Comparison of ENCODE assay signal across 16 mouse cellular contexts in the genomic region with DNA sequence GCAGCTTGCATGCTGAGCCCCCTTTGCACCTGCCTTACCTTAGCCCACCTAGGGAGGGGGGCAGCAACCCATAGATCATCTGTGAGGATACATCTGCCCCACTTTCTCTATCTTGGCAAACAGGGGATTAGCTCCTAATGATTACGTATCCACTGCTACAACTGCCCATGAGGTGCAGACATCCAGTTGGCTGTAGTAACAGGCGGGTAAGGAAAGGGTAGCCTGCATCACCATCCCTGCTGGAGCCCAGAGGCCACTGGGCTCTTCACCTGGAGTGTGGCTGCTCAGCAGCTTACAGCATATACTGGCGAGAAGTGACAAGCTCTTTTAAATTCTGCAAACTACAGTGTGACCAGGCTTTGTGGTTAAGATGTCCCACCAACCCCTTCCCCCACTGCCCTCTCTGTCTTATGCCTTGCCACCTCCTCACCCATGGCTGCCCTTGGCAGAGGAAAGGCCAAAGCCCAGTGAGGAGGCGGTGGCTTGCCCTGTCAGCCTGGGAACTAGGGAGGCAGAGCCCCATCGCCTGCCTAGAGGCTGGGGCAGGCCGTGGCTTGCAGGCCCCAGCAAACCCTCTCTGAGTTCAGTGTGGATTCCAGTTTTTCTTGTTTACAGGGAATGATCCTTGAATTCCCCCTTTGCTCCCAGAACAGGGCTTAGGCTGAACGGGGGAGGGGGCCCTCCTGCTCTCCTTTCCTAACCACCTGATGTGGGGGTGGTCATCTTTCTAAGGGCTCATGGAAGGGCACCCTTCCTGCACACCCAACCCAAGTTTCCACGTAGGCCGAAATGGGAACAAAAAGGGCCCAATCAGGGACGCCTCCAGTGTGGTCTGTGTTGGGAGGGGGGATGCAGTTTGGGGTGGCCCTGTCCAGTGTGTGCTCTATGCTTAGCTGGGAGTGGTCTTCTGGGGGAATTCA. TPM values are rescaled to one million over a fixed set of nuclear protein-coding genes. Genes with fewer than 3 reads are reported as not detected.
DNase-seq lines count a peak whose midpoint lies in the region; ATAC-seq lines count a peak whose summit lies in the region.
"Had no signal": no experiment of that assay in that cellular context is flagged by ENCODE, and none has a peak within 500 bp of the region (broad histone marks: within the 10 kb centered on the region; RNA-seq: fewer than 3 reads in every experiment).

No protein-coding gene starts in this region.

- 63% methylated on average over 10 of the region's 10 CpGs for WGBS in forebrain, embryonic 13.5 days
- 65% methylated on average over 10 of the region's 10 CpGs for WGBS in forebrain, embryonic 12.5 days
- 48% methylated on average over 10 of the region's 10 CpGs for WGBS in liver, embryonic 11.5 days
- 67% methylated on average over 10 of the region's 10 CpGs for WGBS in stomach, embryonic 16.5 days

- H3K27me3 ChIP-seq in forebrain, embryonic 13.5 days: peaks cover 61% of the 10 kb centered on the region
- peaks cover 69% of the 10 kb centered on the region for H3K27me3 ChIP-seq in forebrain, embryonic 12.5 days
- peaks cover 89% of the 10 kb centered on the region for H3K27me3 ChIP-seq in megakaryocyte, embryonic 14.5 days (replicated peaks)
- H3K27me3 ChIP-seq in liver, embryonic 11.5 days (replicated peaks; ENCODE audit: control insufficient read depth, insufficient read depth, low read length): peaks cover 52% of the 10 kb centered on the region
- peaks cover 22% of the 10 kb centered on the region for H3K27me3 ChIP-seq in stomach, embryonic 16.5 days (ENCODE audit: control insufficient read depth, insufficient read depth, low read length)

- no peak for ATAC-seq in forebrain, embryonic 13.5 days
- ATAC-seq in forebrain, embryonic 12.5 days (ENCODE audit: low FRiP score): no peak
- no peak for ATAC-seq in megakaryocyte, adult 5-6 weeks (ENCODE audit: poor library complexity, severe bottlenecking)
- no peak for ATAC-seq in liver, embryonic 11.5 days (replicated peaks; ENCODE audit: low FRiP score)
- no peak for ATAC-seq in stomach, embryonic 16.5 days (ENCODE audit: insufficient read depth, low FRiP score)

- H3K9ac ChIP-seq in forebrain, embryonic 13.5 days: 0 out of 2 replicates have a peak overlapping the region, but pooled peaks have one; percentile 14
- H3K9ac ChIP-seq in forebrain, embryonic 12.5 days: no peak overlapping the region
- 0 out of 2 replicates have a peak overlapping the region, but pooled peaks have one; percentile 34 for H3K9ac ChIP-seq in liver, embryonic 11.5 days (ENCODE audit: low read depth, low read length)
- peak overlapping the region; percentile 50 for H3K9ac ChIP-seq in stomach, embryonic 16.5 days (ENCODE audit: low read length)
- H3K9ac ChIP-seq: hindbrain, embryonic 15.5 days; kidney, embryonic 15.5 days had no signal

- H3K9me3 ChIP-seq in forebrain, embryonic 13.5 days (replicated peaks): no peaks in the 10 kb centered on the region
- H3K9me3 ChIP-seq in forebrain, embryonic 12.5 days: no peaks in the 10 kb centered on the region
- peaks cover 6% of the 10 kb centered on the region; the same call in 1 of the 2 replicates for H3K9me3 ChIP-seq in megakaryocyte, embryonic 14.5 days
- H3K9me3 ChIP-seq in liver, embryonic 11.5 days (ENCODE audit: control insufficient read depth, low read length): no peaks in the 10 kb centered on the region
- no peaks in the 10 kb centered on the region for H3K9me3 ChIP-seq in stomach, embryonic 16.5 days (replicated peaks; ENCODE audit: control insufficient read depth, low read length)
- H3K9me3 ChIP-seq: hindbrain, embryonic 15.5 days; kidney, embryonic 15.5 days had no signal

- H3K4me2 ChIP-seq in forebrain, embryonic 13.5 days: no peak overlapping the region
- H3K4me2 ChIP-seq in forebrain, embryonic 12.5 days: no peak overlapping the region
- H3K4me2 ChIP-seq in liver, embryonic 11.5 days: peak overlapping the region; percentile 87
- H3K4me2 ChIP-seq in stomach, embryonic 16.5 days (ENCODE audit: low read depth, low read length): peak overlapping the region; percentile 77
- H3K4me2 ChIP-seq: kidney, embryonic 15.5 days; midbrain, embryonic 11.5 days had no signal

- no peak for DNase-seq in liver, embryonic 11.5 days (ENCODE audit: low spot score)
- no peak for DNase-seq in gastrocnemius, postnatal 10 days
- no peak for DNase-seq in layer of hippocampus, adult 9-11 months
- DNase-seq: cerebellum, adult 18-20 months; heart, adult 2 months; left cerebral cortex, postnatal 4 days had no signal

- H3K36me3 ChIP-seq in forebrain, embryonic 13.5 days (ENCODE audit: poor library complexity, severe bottlenecking): no peaks in the 10 kb centered on the region
- no peaks in the 10 kb centered on the region for H3K36me3 ChIP-seq in forebrain, embryonic 12.5 days (replicated peaks)
- no peaks in the 10 kb centered on the region for H3K36me3 ChIP-seq in megakaryocyte, embryonic 14.5 days (replicated peaks; ENCODE audit: low read length)
- H3K36me3 ChIP-seq in liver, embryonic 11.5 days (ENCODE audit: control insufficient read depth, insufficient read depth, low read length): no peaks in the 10 kb centered on the region
- no peaks in the 10 kb centered on the region for H3K36me3 ChIP-seq in stomach, embryonic 16.5 days (ENCODE audit: control insufficient read depth, insufficient read depth, low read length)
- H3K36me3 ChIP-seq: G1E; hindbrain, embryonic 15.5 days; kidney, embryonic 15.5 days had no signal

- H3K27ac ChIP-seq in forebrain, embryonic 13.5 days: no peak overlapping the region
- no peak overlapping the region for H3K27ac ChIP-seq in forebrain, embryonic 12.5 days
- no peak overlapping the region for H3K27ac ChIP-seq in liver, embryonic 11.5 days (ENCODE audit: low read depth, low read length)
- H3K27ac ChIP-seq in stomach, embryonic 16.5 days (ENCODE audit: low read length): peak overlapping the region; percentile 64
- H3K27ac ChIP-seq: heart, adult 2 months; hindbrain, embryonic 15.5 days; kidney, embryonic 15.5 days had no signal

- no peak overlapping the region for H3K4me3 ChIP-seq in forebrain, embryonic 13.5 days
- no peak overlapping the region for H3K4me3 ChIP-seq in forebrain, embryonic 12.5 days (replicated peaks)
- H3K4me3 ChIP-seq in megakaryocyte, embryonic 14.5 days (replicated peaks): peak overlapping the region; percentile 81
- peak overlapping the region; percentile 62 for H3K4me3 ChIP-seq in liver, embryonic 11.5 days (ENCODE audit: low read depth, low read length)
- H3K4me3 ChIP-seq in stomach, embryonic 16.5 days (replicated peaks; ENCODE audit: low read length): peak overlapping the region; percentile 9
- H3K4me3 ChIP-seq: heart, adult 2 months; hindbrain, embryonic 15.5 days; kidney, embryonic 15.5 days; myocyte had no signal

- peaks cover 44% of the 10 kb centered on the region for H3K4me1 ChIP-seq in forebrain, embryonic 13.5 days
- H3K4me1 ChIP-seq in forebrain, embryonic 12.5 days: peaks cover 28% of the 10 kb centered on the region
- H3K4me1 ChIP-seq in megakaryocyte, embryonic 14.5 days: peaks cover 78% of the 10 kb centered on the region
- H3K4me1 ChIP-seq in liver, embryonic 11.5 days (replicated peaks; ENCODE audit: control insufficient read depth, insufficient read depth, low read length): peaks cover 15% of the 10 kb centered on the region
- H3K4me1 ChIP-seq in stomach, embryonic 16.5 days (ENCODE audit: control insufficient read depth, insufficient read depth, low read length): peaks cover 15% of the 10 kb centered on the region

RNA-seq across cellular contexts. Expression of a gene that starts 3.6 kb away (rescaled TPM):
- polyA plus RNA-seq in forebrain, embryonic 13.5 days (2015; fragmentation: Nextera tagmentation; extraction: Ambion mirVana): 0.24 and 0.35 TPM in 2 replicates
- 0.58 and 1.1 TPM in 2 replicates for polyA plus RNA-seq in forebrain, embryonic 12.5 days (2016; fragmentation: Nextera tagmentation; extraction: Ambion mirVana)
- polyA plus RNA-seq in megakaryocyte, embryonic 14.5 days (2012; ENCODE audit: insufficient read depth, low replicate concordance): 43.6 and 55.1 TPM in 2 replicates
- 48.7 and 57.0 TPM in 2 replicates for total RNA-seq in megakaryocyte, adult 5-6 weeks (2015)
- 21.7 and 22.4 TPM in 2 replicates for total RNA-seq in megakaryocyte, adult 5-6 weeks (2017)
- polyA plus RNA-seq in liver, embryonic 11.5 days (2014; fragmentation: Nextera tagmentation; extraction: Ambion mirVana): 6.9 and 8.2 TPM in 2 replicates
- polyA plus RNA-seq in stomach, embryonic 16.5 days (2015; fragmentation: Nextera tagmentation; extraction: Ambion mirVana): 2.6 and 2.8 TPM in 2 replicates
- 1 to 10 TPM; 7.5 to 8.2 TPM for total RNA-seq in gastrocnemius, postnatal 10 days (2021)
- total RNA-seq: G1E had no signal

Comparison
In these comparisons a context has a peak if more than half of its experiments do, and no peak if none do; other contexts are left out.
1. H3K4me2 ChIP-seq: peak in liver, embryonic 11.5 days (single experiment) and stomach, embryonic 16.5 days (single experiment); none in forebrain, embryonic 13.5 days (single experiment) and forebrain, embryonic 12.5 days (single experiment).
2. H3K4me3 ChIP-seq: peak in megakaryocyte, embryonic 14.5 days (single experiment), liver, embryonic 11.5 days (single experiment) and stomach, embryonic 16.5 days (single experiment); none in forebrain, embryonic 13.5 days (single experiment) and forebrain, embryonic 12.5 days (single experiment).